Mouse (Mus musculus) forebrain, embryonic 11.5 days (tissue): ENCODE data around the gene Rnf166. TPM values are rescaled to one million over a fixed set of nuclear protein-coding genes. Genes with fewer than 3 reads are reported as not detected.

Source experiments
- ATAC-seq: fragments of 200-750 bp; cut with Nextera tagmentation; replicated peaks from 2 replicates; pipeline ENCODE4 v1.8.0; 2017; ENCODE audit warnings: moderate TSS enrichment; ENCODE audit not compliant: low FRiP score
- DNase-seq: peaks from one replicate; pipeline ENCODE4 v3.0.0-alpha.2; 2017; ENCODE audit warnings: low spot score
- H3K27ac ChIP-seq: fragments of 300-500 bp; sonication (generic); 2 replicates; pipeline ENCODE4 v1.5.1; 2014; ENCODE audit warnings: low read depth, low read length
- H3K27me3 ChIP-seq: fragments of 300-500 bp; sonication (generic); 2 replicates; pipeline ENCODE4 v1.6.1; 2014; ENCODE audit warnings: mild to moderate bottlenecking, low read length, mixed read lengths; ENCODE audit not compliant: control insufficient read depth, insufficient read depth
- H3K36me3 ChIP-seq: fragments of 300-500 bp; sonication (generic); 2 replicates; pipeline ENCODE4 v1.6.1; 2014; ENCODE audit warnings: mild to moderate bottlenecking, low read length, moderate library complexity, mixed read lengths; ENCODE audit not compliant: control insufficient read depth, insufficient read depth
- H3K4me1 ChIP-seq: fragments of 300-500 bp; sonication (generic); replicated peaks from 2 replicates; pipeline ENCODE4 v1.6.1; 2014; ENCODE audit warnings: low read length, mixed read lengths; ENCODE audit not compliant: control insufficient read depth, insufficient read depth
- H3K4me2 ChIP-seq: fragments of 300-500 bp; sonication (generic); 2 replicates; pipeline ENCODE4 v1.6.1; 2014; ENCODE audit warnings: low read depth, mild to moderate bottlenecking, low read length, moderate library complexity, mixed read lengths; ENCODE audit not compliant: severe bottlenecking
- H3K4me3 ChIP-seq: fragments of 300-500 bp; sonication (generic); 2 replicates; pipeline ENCODE4 v1.5.1; 2014; ENCODE audit warnings: low read depth, low read length
- H3K9ac ChIP-seq: fragments of 300-500 bp; sonication (generic); 2 replicates; pipeline ENCODE4 v1.6.1; 2014; ENCODE audit warnings: low read length
- H3K9me3 ChIP-seq: fragments of 300-500 bp; sonication (generic); 2 replicates; pipeline ENCODE4 v1.6.1; 2016; ENCODE audit warnings: low read length, mixed read lengths; ENCODE audit not compliant: control insufficient read depth
- WGBS: fragments of 180-500 bp; shearing (Covaris S2); extraction: QIAGEN DNeasy Blood & Tissue Kit; methylation state at CpG from one replicate; pipeline ENCODE4 v1.1.7; 2014; 5-methylcytosine and 5-hydroxymethylcytosine counted together
- polyA plus RNA-seq: library from polyadenylated mRNA; unstranded; fragments of >200 nt; fragmentation: Nextera tagmentation; extraction: Ambion mirVana; gene quantifications from 2 replicates; pipeline ENCODE4 v1.2.1, GENCODE M21; 2014

Rnf166 gene
- polyA plus RNA-seq, 1 experiment from 2014 or later = 31.2 TPM

DNA sequence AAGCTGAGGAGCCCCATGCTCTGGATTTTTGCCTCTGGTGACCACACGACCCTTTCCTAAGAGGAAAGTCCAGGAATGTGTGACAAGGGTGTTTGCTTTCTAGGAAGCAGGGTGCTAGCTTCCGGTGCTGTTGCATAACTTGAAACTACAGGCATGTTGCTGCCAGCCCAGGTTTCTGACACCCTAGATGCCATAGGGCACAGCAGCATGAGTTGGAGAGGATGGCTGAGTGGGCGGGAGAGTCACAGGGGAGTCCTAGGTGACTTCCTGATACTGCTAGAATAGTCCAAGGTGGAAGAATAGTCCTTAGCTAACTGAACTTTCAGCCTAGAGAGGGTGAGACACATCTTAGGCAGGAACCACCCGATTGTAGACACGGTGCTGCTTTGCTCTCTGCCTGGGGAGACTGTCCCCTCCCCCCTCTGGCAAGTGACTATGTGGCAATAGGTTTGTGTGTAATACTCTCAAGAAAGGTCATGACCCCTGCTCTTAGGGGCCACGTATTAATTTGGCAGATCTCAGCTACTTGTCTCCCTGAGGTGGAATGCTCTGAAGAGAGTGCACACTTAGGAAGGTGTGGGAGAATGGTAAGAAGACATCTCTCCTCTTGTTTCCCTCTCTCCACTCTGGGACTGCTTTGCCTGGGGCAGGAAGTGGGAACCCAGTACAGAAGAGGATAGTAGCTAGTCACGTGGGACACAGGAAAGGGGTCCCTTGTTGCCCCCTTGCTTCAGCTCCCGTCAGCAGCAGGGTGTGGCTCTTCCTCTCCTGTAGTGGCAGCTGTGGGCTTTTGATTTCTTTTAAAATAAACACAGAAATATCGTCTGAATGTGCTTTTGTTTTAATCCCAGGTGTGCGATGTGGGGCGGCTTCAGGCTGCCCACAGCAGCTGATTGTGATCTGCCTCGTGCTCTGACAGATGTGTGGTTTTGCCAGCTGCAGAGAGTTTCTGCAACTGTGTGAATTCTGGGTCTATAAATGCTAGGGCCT is 11.9 kb downstream of the Rnf166 start:
- H3K9ac ChIP-seq = no peak overlapping the region
- ATAC-seq = no peak
- H3K27ac ChIP-seq = no peak overlapping the region
- peaks cover 7% of the 10 kb centered on the region for H3K4me1 ChIP-seq
- DNase-seq = no peak
- WGBS = 71% methylated on average over 12 of the region's 12 CpGs
- H3K27me3 ChIP-seq = peaks cover 28% of the 10 kb centered on the region
- H3K4me2 ChIP-seq = no peak overlapping the region
- H3K9me3 ChIP-seq = no peaks in the 10 kb centered on the region
- H3K4me3 ChIP-seq = no peak overlapping the region
- H3K36me3 ChIP-seq = no peaks in the 10 kb centered on the region

- DNase-seq = no peak
- H3K4me1 ChIP-seq = peaks cover 7% of the 10 kb centered on the region
- no peak overlapping the region for H3K27ac ChIP-seq
- no peaks in the 10 kb centered on the region for H3K36me3 ChIP-seq
- ATAC-seq = no peak
- H3K27me3 ChIP-seq = peaks cover 29% of the 10 kb centered on the region
- no peak overlapping the region for H3K4me3 ChIP-seq
- H3K9me3 ChIP-seq = no peaks in the 10 kb centered on the region
- no peak overlapping the region for H3K4me2 ChIP-seq
- H3K9ac ChIP-seq = no peak overlapping the region
- WGBS = 67% methylated on average over 8 of the region's 8 CpGs
Observed at GRCm38 (mm10) chr8:122462510-122462909, 13.4 kb downstream of the Rnf166 start.

DNA sequence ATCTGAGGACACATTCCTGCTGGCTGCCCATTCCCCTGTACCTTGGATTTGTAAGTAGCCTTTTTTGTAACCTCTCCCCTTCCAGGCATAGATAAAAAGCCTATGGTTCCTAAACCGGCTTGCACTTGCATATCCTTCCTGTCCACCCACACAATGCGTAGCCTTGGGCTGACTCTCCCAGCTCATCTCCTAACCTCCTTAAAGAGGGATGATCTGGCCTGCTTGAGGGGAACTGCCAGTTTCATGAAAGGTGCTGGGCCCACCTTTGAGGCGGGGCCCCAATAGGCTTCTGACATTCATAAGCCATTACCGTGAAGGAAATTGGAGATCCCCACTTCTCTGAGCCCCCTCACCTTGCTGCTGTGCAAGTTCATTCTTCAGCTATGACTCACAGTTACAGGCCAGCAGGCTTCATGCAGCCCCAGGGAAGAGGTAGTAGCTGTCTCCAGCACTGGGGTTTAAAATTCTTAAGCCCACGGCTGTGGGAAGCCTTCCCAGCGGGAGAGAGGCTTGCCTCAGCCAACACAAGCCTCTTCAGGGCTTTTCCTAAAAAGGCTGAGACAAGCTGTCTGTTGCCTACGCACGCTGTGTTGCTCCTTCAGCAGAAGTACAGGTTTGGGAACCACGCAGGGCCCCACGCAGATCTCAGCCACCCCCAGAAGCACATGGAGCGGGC is 14.3 kb downstream of the Rnf166 start:
- peaks cover 29% of the 10 kb centered on the region for H3K27me3 ChIP-seq
- H3K9me3 ChIP-seq = no peaks in the 10 kb centered on the region
- ATAC-seq (no peak), DNase-seq (no peak)
- H3K4me3 ChIP-seq = no peak overlapping the region
- H3K27ac ChIP-seq = no peak overlapping the region
- no peak overlapping the region for H3K9ac ChIP-seq
- no peak overlapping the region for H3K4me2 ChIP-seq
- no peaks in the 10 kb centered on the region for H3K36me3 ChIP-seq
- peaks cover 7% of the 10 kb centered on the region for H3K4me1 ChIP-seq
- 58% methylated on average over 11 of the region's 11 CpGs for WGBS

DNA sequence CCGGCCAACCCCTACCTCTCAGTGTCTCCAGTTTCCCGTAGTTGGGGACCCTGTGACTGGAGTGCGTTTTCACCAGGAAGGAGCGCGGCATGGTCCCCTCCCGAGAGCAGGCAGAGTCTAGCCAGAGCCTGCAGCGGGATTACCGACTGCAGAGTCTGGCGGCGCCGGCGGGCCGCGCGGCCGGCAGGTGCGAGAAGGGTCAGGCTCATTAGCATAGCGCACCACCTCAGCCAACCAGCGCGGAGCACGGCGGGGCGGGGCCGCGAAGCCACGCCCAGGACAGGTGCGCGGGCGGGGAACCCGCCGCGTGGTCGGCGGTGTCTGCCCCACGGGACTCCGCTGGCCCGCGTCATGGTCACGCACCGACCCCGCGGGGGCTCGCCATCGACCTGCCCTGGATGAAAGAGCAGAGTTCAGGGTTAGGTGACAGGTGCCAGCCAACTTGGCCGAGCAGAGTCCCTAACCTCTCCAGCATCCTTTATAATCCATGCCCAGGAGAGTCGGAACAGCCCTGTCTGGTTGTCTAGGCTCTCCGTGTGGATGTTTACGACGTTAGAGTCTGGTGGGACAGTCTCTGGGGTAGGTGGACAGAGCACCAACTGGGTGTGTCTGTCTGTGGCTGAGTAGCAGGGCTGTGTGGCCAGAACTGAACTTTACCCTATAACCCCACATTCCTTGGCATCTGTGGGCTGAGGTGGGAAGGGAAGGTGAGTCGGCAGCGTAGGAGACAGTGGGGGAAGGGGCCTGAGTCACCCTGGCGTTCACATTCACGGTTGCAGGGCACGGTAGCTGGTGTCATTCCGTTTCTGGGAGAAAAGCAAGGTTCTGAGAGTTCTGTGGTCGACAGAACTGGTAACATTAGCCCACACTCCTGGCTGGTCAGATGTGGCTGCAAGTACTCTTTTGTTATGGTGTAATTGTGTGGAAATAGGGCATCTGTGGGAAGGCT is 15.1 kb downstream of the Rnf166 start, which contains the start of gene Snai3:
Gene Snai3 (minus strand): TSS at position 210 of the 949 bp plus-strand sequence.
- Histone ChIP-seq H3K27ac (no peak within 1 kb of the TSS), H3K27me3 (peaks cover 29% of the 10 kb centered on the region), H3K4me3 (peak within 1 kb of the TSS; percentile 24), H3K4me2 (peak within 1 kb of the TSS; percentile 50), H3K9ac (peak within 1 kb of the TSS; percentile 43), H3K36me3 (no peaks in the 10 kb centered on the region), H3K4me1 (peaks cover 7% of the 10 kb centered on the region), H3K9me3 (no peaks in the 10 kb centered on the region)
- DNase-seq = peak; percentile 69
- ATAC-seq = peak; percentile 73
- WGBS = 3% methylated on average over 53 of the region's 56 CpGs

- no peak overlapping the region for H3K27ac ChIP-seq
- peaks cover 7% of the 10 kb centered on the region for H3K4me1 ChIP-seq
- H3K9me3 ChIP-seq = no peaks in the 10 kb centered on the region
- DNase-seq = no peak
- no peaks in the 10 kb centered on the region for H3K36me3 ChIP-seq
- H3K9ac ChIP-seq = peak overlapping the region; percentile 43
- peak overlapping the region; percentile 50; the same call in 1 of the 2 replicates for H3K4me2 ChIP-seq
- peak overlapping the region; percentile 24 for H3K4me3 ChIP-seq
- peaks cover 29% of the 10 kb centered on the region for H3K27me3 ChIP-seq
- 32% methylated on average over 7 of the region's 7 CpGs for WGBS
- ATAC-seq = no peak
Observed at GRCm38 (mm10) chr8:122459990-122460389, 15.9 kb downstream of the Rnf166 start.

DNA sequence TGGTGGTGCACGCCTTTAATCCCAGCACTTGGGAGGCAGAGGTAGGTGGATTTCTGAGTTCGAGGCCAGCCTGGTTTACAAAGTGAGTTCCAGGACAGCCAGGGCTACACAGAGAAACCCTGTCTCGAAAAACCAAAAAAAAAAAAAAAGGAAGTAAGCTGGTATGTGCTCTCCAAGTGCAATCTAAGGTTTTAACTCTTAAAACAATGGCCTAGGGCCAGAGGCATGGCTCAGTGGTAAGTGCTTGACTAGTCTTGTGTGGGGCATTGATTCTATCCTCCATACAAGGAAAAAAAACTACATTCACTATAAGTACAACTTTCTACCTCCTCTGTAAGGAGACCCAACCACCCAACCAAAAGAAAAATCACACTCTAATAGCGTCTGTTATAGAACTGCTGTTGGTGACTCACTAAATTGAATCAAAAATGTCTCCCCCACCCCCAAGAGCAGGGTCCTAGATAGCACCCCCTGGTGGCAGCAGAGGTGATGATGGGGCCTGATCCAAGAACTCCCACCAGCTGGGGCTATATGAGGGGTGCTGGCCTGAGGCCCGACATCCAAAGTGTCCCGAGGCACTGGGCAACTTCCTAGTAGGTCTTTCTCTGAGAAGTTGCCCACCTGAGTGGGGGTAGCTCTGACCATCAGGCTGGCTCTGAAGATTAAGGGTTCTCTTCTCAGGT is 16.5 kb downstream of the Rnf166 start:
- Histone ChIP-seq H3K27me3 (peaks cover 29% of the 10 kb centered on the region), H3K4me1 (peaks cover 7% of the 10 kb centered on the region), H3K36me3 (no peaks in the 10 kb centered on the region), H3K27ac (no peak overlapping the region), H3K9ac (no peak overlapping the region), H3K4me3 (no peak overlapping the region), H3K4me2 (no peak overlapping the region), H3K9me3 (no peaks in the 10 kb centered on the region)
- ATAC-seq = no peak
- DNase-seq = no peak
- WGBS = 57% methylated on average over 6 of the region's 6 CpGs

DNA sequence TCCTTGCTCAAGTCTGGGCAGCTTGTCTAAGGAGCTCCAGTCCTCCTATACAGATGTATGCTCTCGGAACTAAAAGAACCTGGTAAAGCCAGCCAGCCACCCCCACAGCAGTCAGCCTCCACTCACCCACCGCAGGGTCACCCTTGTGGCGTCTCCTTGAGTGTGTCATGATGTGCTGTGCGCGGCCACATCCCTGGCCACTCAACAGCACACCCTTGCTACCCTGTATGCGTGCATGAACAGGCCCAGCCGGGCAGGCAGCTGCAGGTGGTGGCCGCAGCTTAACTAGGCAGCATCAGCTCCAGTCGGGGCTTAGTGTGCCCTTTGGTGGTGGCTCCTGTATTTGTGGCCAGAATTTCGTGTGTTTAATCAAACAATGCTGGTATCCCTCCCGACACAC is 18.7 kb downstream of the Rnf166 start:
- Histone ChIP-seq H3K9me3 (no peaks in the 10 kb centered on the region), H3K27ac (no peak overlapping the region), H3K9ac (no peak overlapping the region), H3K4me1 (peaks cover 7% of the 10 kb centered on the region), H3K4me2 (no peak overlapping the region), H3K36me3 (no peaks in the 10 kb centered on the region), H3K27me3 (peaks cover 27% of the 10 kb centered on the region), H3K4me3 (no peak overlapping the region)
- DNase-seq = no peak
- ATAC-seq = no peak
- 74% methylated on average over 11 of the region's 11 CpGs for WGBS
